8 mouse cellular contexts compared by ENCODE assay signal in genomic region chr13:24937839-24938166, GRCm38 (mm10). TPM values are rescaled to one million over a fixed set of nuclear protein-coding genes. Genes with fewer than 3 reads are reported as not detected.
DNase-seq lines count a peak whose midpoint lies in the region; ATAC-seq and TF ChIP-seq lines count a peak whose summit lies in the region.

No protein-coding gene starts in this region.

- H3K9me3 ChIP-seq in liver, embryonic 13.5 days (replicated peaks): no peaks in the 10 kb centered on the region

- no peaks in the 10 kb centered on the region for H3K36me3 ChIP-seq in testis, adult 2 months (ENCODE audit: control insufficient read depth, insufficient read depth, low read length)
- H3K36me3 ChIP-seq in liver, embryonic 13.5 days: no peaks in the 10 kb centered on the region

- H3K4me1 ChIP-seq in cerebellum, adult 2 months (ENCODE audit: control insufficient read depth, insufficient read depth, low read length): no peaks in the 10 kb centered on the region
- H3K4me1 ChIP-seq in testis, adult 2 months (ENCODE audit: control insufficient read depth, insufficient read depth, low read length): peaks cover 8% of the 10 kb centered on the region
- H3K4me1 ChIP-seq in liver, embryonic 13.5 days (replicated peaks): peaks cover 25% of the 10 kb centered on the region

- DNase-seq in cerebellum, adult 2 months: no peak
- DNase-seq in cerebellum, adult 11-12 months: no peak
- DNase-seq in testis, postnatal 14 days (ENCODE audit: low spot score): no peak
- no peak for DNase-seq in liver, embryonic 13.5 days
- peak; percentile 46 for DNase-seq in testis, postnatal 10 days (ENCODE audit: low spot score)
- DNase-seq in embryo, embryonic 9.5 days (ENCODE audit: extremely low spot score): no peak
- no peak for DNase-seq in spleen, adult 18-20 months

- peak overlapping the region; percentile 59 for H3K27ac ChIP-seq in cerebellum, adult 2 months (ENCODE audit: insufficient read depth, low read length)
- H3K27ac ChIP-seq in testis, adult 2 months (ENCODE audit: control insufficient read depth, insufficient read depth, low read depth, low read length): peak overlapping the region; percentile 60
- H3K27ac ChIP-seq in liver, embryonic 13.5 days: no peak overlapping the region

- 0 out of 2 replicates have a peak overlapping the region, but pooled peaks have one; percentile 72 for H3K9ac ChIP-seq in liver, embryonic 13.5 days

- TF ChIP-seq CTCF in cerebellum, adult 2 months (IDR thresholded peaks at IDR 0.05; ENCODE audit: borderline replicate concordance, insufficient read depth, low read depth, low read length): no peak
- TF ChIP-seq CTCF in testis, adult 2 months (IDR thresholded peaks at IDR 0.05; ENCODE audit: control insufficient read depth, insufficient read depth, insufficient replicate concordance, low read depth, low read length): no peak

- peak overlapping the region; percentile 62 for H3K4me3 ChIP-seq in cerebellum, adult 2 months (replicated peaks; ENCODE audit: insufficient read depth, low read depth, low read length)
- H3K4me3 ChIP-seq in testis, adult 2 months (ENCODE audit: control insufficient read depth, low read depth, low read length): peak overlapping the region; percentile 80
- peak overlapping the region; percentile 70 for H3K4me3 ChIP-seq in liver, embryonic 13.5 days (replicated peaks)

- 0 out of 2 replicates have a peak, but pooled peaks have one; percentile 27 for ATAC-seq in liver, embryonic 13.5 days (ENCODE audit: low read depth)

- TF ChIP-seq POLR2A in cerebellum, adult 2 months (IDR thresholded peaks at IDR 0.05; ENCODE audit: borderline replicate concordance, insufficient read depth, low read length): no peak
- TF ChIP-seq POLR2A in testis, adult 2 months (IDR thresholded peaks at IDR 0.05; ENCODE audit: control insufficient read depth, low read depth, low read length): no peak

- 6% methylated on average over 12 of the region's 12 CpGs for WGBS in cerebellum, adult 2 months
- 14% methylated on average over 12 of the region's 12 CpGs for WGBS in liver, embryonic 13.5 days (ENCODE audit: insufficient replicate concordance)

- no peaks in the 10 kb centered on the region for H3K27me3 ChIP-seq in cerebellum, adult 2 months (ENCODE audit: control insufficient read depth, insufficient read depth, low read length)
- no peaks in the 10 kb centered on the region; the same call in 1 of the 2 replicates for H3K27me3 ChIP-seq in testis, adult 2 months (ENCODE audit: control insufficient read depth, insufficient read depth, low read length)
- peaks cover 47% of the 10 kb centered on the region for H3K27me3 ChIP-seq in liver, embryonic 13.5 days

- peak overlapping the region; percentile 77 for H3K4me2 ChIP-seq in liver, embryonic 13.5 days

RNA-seq across cellular contexts. Expression of gene Aldh5a1, which starts 0.3 kb away (rescaled TPM):
- polyA plus RNA-seq in cerebellum, adult 2 months (2012; rRNA removed): 42.6 and 43.6 TPM in 2 replicates
- polyA plus RNA-seq in testis, adult 2 months (2012; rRNA removed): 0.58 and 0.83 TPM in 2 replicates
- polyA plus RNA-seq in liver, embryonic 13.5 days (2015; fragmentation: Nextera tagmentation; extraction: Ambion mirVana): 2.5 and 3.0 TPM in 2 replicates

RNA-seq across cellular contexts. Expression of gene Gpld1, which starts 5.1 kb away (rescaled TPM):
- polyA plus RNA-seq in cerebellum, adult 2 months (2012; rRNA removed): 28.5 and 29.8 TPM in 2 replicates
- polyA plus RNA-seq in testis, adult 2 months (2012; rRNA removed): 1.3 TPM in 2 replicates
- 2.8 and 3.4 TPM in 2 replicates for polyA plus RNA-seq in liver, embryonic 13.5 days (2015; fragmentation: Nextera tagmentation; extraction: Ambion mirVana)

Comparison
In these comparisons a context has a peak if more than half of its experiments do, and no peak if none do; other contexts are left out.
1. RNA of gene Aldh5a1, which starts 0.3 kb away (polyA plus RNA-seq): 42.6 to 43.6 TPM in cerebellum, adult 2 months; 2.5 to 3.0 TPM in liver, embryonic 13.5 days and 0.58 to 0.83 TPM in testis, adult 2 months; every median in the first group is over 10 times any median in the second.
2. Peak in every context shown above with its lines, with median percentiles within 50 percentile points of each other: H3K4me3 ChIP-seq.